Mouse (Mus musculus): ENCODE measurements around the gene Lancl2.

The Lancl2 gene

DNA sequence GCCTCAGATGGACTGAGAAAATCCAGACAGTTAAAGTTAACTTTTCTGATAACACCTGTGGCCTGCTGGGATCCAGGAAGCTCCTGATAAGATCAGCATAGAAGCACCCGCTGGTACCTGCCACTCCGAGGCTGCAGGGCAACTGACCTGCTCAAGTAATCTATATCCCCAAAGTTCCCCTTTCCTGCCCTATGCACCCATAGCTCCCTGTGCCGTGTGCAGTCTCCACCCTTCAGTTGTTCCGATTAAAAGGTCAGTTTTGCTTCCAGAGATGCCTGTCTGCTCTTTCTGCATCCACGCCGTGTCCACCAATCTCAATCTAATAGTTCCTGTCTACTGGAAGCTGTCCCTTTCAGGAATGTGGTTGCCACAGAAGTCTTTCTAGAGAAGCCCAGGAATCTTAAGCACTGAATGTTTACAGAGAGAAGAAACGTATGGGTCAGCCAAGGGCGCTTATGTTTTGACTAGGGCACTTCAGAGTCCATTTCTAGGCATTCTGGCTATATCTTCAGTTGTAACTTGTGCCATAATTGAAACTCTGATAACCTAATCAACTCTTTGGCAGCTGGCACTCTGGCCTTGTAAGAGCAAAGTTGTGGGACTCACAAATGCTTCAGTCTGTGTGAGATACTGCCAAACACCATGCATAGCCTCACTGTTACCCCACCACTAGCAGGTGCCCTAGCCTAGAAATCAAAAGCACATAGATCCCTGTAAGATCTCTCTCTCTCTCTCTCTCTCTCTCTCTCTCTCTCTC is 65.0 kb downstream of the Lancl2 start:
- DNase-seq (ENCODE audit: low spot score in 2 of 2), result no peak

DNA sequence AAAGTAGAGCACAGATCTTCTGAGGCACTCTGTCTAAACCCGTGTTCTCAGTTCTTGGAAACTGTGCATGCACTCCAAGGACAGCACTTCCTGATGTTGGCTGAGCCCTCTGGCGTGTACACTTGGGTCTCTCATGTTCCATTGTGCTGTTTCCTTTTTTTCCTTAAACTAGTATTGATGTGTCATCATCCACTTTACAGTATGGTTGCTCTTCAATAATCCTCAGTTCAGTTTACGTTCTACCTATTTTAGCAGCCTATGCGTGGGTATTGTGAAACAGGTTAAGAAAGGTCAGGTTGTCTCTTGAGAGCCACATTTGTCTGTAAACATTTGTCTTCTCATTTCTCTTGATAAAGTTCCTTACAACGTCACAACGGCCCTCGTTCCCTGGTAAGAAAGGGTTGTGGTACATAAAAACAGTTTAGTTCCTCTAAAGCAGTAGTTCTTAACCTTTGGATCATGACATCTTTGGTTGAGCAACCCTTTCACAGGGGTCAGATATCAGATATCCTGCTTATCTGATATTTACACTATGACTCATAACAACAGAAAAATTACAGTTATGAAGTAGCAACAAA is 66.7 kb downstream of the Lancl2 start:
- no peak for DNase-seq (ENCODE audit: low spot score in 2 of 2)

DNA sequence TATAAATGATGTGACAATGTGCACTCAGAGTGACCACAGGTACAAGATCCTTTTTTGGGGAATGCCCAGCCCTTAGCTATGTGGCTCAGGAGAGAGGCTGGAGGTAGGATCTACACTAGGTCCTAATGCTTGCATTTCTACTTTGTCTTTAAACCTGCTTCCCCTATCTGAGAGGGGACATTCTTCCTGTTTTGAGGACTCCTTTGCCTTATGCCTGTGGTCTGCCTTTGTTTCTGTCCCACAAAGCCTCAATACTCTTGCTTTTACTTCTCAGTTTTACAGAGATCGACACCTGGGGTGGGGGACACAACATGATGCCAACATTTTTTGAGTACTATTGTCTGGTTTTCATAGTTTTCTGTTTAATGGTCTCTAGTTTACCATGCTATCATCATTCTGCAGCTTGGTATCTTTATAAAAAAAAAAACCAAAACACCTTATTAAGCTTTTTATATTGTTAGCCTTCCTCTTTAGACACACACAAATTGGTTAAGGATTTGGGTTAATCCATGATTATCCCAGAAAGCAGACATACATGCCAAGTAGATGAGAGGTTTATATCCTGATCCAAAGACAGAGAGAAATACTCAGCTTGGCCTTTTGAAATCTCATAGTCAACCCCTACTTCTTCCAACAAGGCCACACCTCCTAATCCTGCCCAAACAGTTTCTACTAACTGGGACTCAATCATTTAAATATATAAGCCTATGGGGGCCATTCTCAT is 68.3 kb downstream of the Lancl2 start:
- DNase-seq (ENCODE audit: low spot score in 2 of 2), result no peak

GRCm38 (mm10) chr6:57773792-57774191 is 71.5 kb downstream of the Lancl2 start:
- no peak for DNase-seq (ENCODE audit: low spot score in 2 of 2)

GRCm38 (mm10) chr6:57780359-57780758 is 78.0 kb downstream of the Lancl2 start:
- no peak for DNase-seq (ENCODE audit: low spot score in 2 of 2)

GRCm38 (mm10) chr6:57782658-57783057 is 80.3 kb downstream of the Lancl2 start:
- DNase-seq (ENCODE audit: low spot score in 2 of 2), result no peak

GRCm38 (mm10) chr6:57784251-57784650 is 81.9 kb downstream of the Lancl2 start:
- DNase-seq (ENCODE audit: low spot score in 2 of 2), result no peak

DNA sequence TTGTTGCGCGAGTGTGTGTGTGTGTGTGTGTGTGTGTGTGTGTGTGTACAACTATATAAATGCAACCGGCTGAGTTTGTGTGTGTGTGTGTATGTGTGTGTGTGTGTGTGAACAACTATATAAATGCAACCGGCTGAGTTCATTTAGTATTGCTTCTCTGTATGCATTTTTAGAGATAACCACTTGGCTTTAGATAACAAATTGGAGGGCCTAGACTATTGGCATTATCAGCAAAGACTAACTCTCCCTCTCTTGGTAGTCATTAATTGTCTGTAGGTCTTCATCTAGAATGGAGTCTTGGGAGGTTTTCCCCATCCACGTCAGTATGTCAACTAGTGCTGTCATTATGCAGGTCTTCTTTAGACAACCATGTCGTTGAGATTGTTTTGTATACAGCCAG is 85.0 kb downstream of the Lancl2 start:
- DNase-seq (ENCODE audit: low spot score in 2 of 2), result no peak
